Mouse (Mus musculus) thymus, adult 2 months (tissue): ENCODE measurements at regions not wholly inside any gene's neighbourhood (a gene's known extent, or its start where the extent isn't known, plus 50 kb on each side); places are given as distances from the start of the nearest gene placed in this dataset.

Source experiments
- CTCF ChIP-seq: fragments of 200-500 bp; IDR thresholded peaks from 2 replicates; pipeline ENCODE4 v1.5.1; 2012; ENCODE audit warnings: mild to moderate bottlenecking, control low read depth, low read length, moderate library complexity, borderline replicate concordance; ENCODE audit not compliant: control insufficient read depth, poor library complexity, insufficient read depth; ENCODE audit errors: extremely low read depth
- POLR2A ChIP-seq: fragments of 200-500 bp; IDR thresholded peaks from 2 replicates; pipeline ENCODE4 v1.6.1; 2012; ENCODE audit warnings: mild to moderate bottlenecking, low read length, control low read depth, moderate library complexity; ENCODE audit not compliant: control insufficient read depth, poor library complexity, insufficient read depth; ENCODE audit errors: extremely low read depth

DNA sequence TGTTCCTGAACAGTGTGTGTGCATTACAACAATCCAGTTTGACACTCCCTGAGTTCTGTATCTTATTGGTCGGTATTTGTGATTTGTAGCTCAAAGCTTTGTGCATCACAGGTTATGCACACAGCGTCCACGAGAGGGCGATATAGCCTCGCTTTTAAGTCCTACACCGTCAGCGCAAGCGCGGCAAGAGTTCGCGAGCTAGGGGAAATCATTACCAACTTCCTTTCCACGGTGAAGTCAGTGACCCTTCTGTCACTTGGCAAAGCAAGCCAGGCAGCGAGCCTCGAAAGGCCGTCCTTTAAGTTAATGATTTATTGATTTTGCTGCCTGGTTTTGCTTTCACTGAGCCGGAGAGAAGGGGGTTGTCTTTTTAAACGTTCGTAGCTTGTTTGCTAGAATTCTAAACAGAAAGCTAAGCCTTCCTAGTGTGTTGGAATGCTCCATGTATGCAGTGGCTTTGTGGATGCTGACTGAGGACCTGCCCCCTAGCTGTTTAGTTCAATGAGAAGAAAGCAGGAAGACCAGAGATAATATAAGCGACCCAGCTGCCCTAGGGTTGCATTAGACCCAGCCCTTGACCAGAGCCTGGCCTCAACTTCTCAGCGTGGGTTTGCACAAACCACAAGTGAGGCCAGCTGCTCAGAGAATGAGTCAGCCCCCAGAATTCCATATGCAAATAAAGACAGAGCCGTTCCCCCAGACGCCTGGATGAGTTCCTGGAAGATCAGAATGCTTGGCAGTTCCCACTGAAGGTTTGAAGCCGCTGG, 79.0 kb upstream of the Ipo5 start:
- 0 out of 2 replicates have a peak, but pooled peaks have one; percentile 19 for TF ChIP-seq POLR2A
- peak; percentile 79; the same call in 1 of the 2 replicates for TF ChIP-seq CTCF
